Mouse (Mus musculus) neural tube, embryonic 15.5 days (tissue): Measurements from ENCODE around the gene Sestd1. TPM values are rescaled to one million over a fixed set of nuclear protein-coding genes. Genes with fewer than 3 reads are reported as not detected.
A peak's percentile ranks its signal among the peaks of the same experiment; 100 is the strongest.

ENCODE experiments used
- ATAC-seq: fragments of 200-750 bp; cut with Nextera tagmentation; 2 replicates; pipeline ENCODE4 v1.8.0; 2017; ENCODE audit warnings: mild to moderate bottlenecking, moderate TSS enrichment, moderate library complexity; ENCODE audit not compliant: low FRiP score
- H3K27ac ChIP-seq: fragments of 300-500 bp; sonication (generic); replicated peaks from 2 replicates; pipeline ENCODE4 v1.5.1; 2015; ENCODE audit warnings: mild to moderate bottlenecking, inconsistent platforms
- H3K27me3 ChIP-seq: fragments of 300-500 bp; sonication (generic); replicated peaks from 2 replicates; pipeline ENCODE4 v1.6.1; 2015; ENCODE audit warnings: inconsistent platforms
- H3K36me3 ChIP-seq: fragments of 300-500 bp; sonication (generic); 2 replicates; pipeline ENCODE4 v1.6.1; 2015; ENCODE audit warnings: inconsistent platforms
- H3K4me1 ChIP-seq: fragments of 300-500 bp; sonication (generic); 2 replicates; pipeline ENCODE4 v1.6.1; 2015; ENCODE audit warnings: inconsistent platforms
- H3K4me2 ChIP-seq: fragments of 300-500 bp; sonication (generic); 2 replicates; pipeline ENCODE4 v1.6.1; 2015; ENCODE audit warnings: inconsistent platforms, mild to moderate bottlenecking, moderate library complexity
- H3K4me3 ChIP-seq: fragments of 300-500 bp; sonication (generic); replicated peaks from 2 replicates; pipeline ENCODE4 v1.5.1; 2015; ENCODE audit warnings: mild to moderate bottlenecking, inconsistent platforms
- H3K9ac ChIP-seq: fragments of 300-500 bp; sonication (generic); replicated peaks from 2 replicates; pipeline ENCODE4 v1.6.1; 2015; ENCODE audit warnings: mild to moderate bottlenecking, inconsistent platforms
- H3K9me3 ChIP-seq: fragments of 300-500 bp; sonication (generic); replicated peaks from 2 replicates; pipeline ENCODE4 v1.6.1; 2016; ENCODE audit warnings: inconsistent platforms
- WGBS: fragments of 180-500 bp; shearing (Covaris S2); methylation state at CpG from one replicate; pipeline ENCODE4 v1.1.7; 2015; ENCODE audit warnings: mixed read lengths; 5-methylcytosine and 5-hydroxymethylcytosine counted together
- polyA plus RNA-seq: library from polyadenylated mRNA; unstranded; fragments of >200 nt; fragmentation: Nextera tagmentation; extraction: Ambion mirVana; gene quantifications from 2 replicates; pipeline ENCODE4 v1.2.1, GENCODE M21; 2015

Gene Sestd1
- polyA plus RNA-seq = 22.6 and 26.3 TPM in 2 replicates

- Histone ChIP-seq H3K4me1 (peaks cover 11% of the 10 kb centered on the region; the same call in 1 of the 2 replicates), H3K27me3 (no peaks in the 10 kb centered on the region), H3K9ac (peak within 1 kb of the TSS; percentile 99), H3K4me2 (peak within 1 kb of the TSS; percentile 65), H3K27ac (peak within 1 kb of the TSS; percentile 86), H3K36me3 (no peaks in the 10 kb centered on the region), H3K4me3 (peak within 1 kb of the TSS; percentile 96), H3K9me3 (no peaks in the 10 kb centered on the region)
- peak; percentile 91 for ATAC-seq
- 7% methylated on average over 26 of the region's 73 CpGs for WGBS
Measured at GRCm38 (mm10) chr2:77280512-77281409, at the start of gene Sestd1. TSS of gene Sestd1 (minus strand) at chr2:77280592.

GRCm38 (mm10) chr2:77327246-77327645 lies 46.9 kb upstream of the Sestd1 start:
- H3K9me3 ChIP-seq = no peaks in the 10 kb centered on the region
- no peaks in the 10 kb centered on the region for H3K27me3 ChIP-seq
- no peak overlapping the region for H3K9ac ChIP-seq
- no peak overlapping the region for H3K4me3 ChIP-seq
- no peak overlapping the region for H3K27ac ChIP-seq
- H3K4me2 ChIP-seq = no peak overlapping the region
- 87% methylated on average over 3 of the region's 3 CpGs for WGBS
- ATAC-seq = no peak
- H3K4me1 ChIP-seq = no peaks in the 10 kb centered on the region
- H3K36me3 ChIP-seq = no peaks in the 10 kb centered on the region

GRCm38 (mm10) chr2:77323739-77324138 lies 43.3 kb upstream of the Sestd1 start:
- Histone ChIP-seq H3K9me3 (no peaks in the 10 kb centered on the region), H3K9ac (no peak overlapping the region), H3K4me3 (no peak overlapping the region), H3K4me2 (no peak overlapping the region), H3K36me3 (no peaks in the 10 kb centered on the region), H3K4me1 (no peaks in the 10 kb centered on the region), H3K27me3 (no peaks in the 10 kb centered on the region), H3K27ac (no peak overlapping the region; the same call in 1 of the 2 replicates)
- WGBS = 53% methylated on average over 6 of the region's 6 CpGs
- no peak for ATAC-seq

GRCm38 (mm10) chr2:77323156-77323555 lies 42.8 kb upstream of the Sestd1 start:
- Histone ChIP-seq H3K27ac (no peak overlapping the region), H3K9me3 (no peaks in the 10 kb centered on the region), H3K9ac (no peak overlapping the region), H3K4me3 (no peak overlapping the region), H3K36me3 (no peaks in the 10 kb centered on the region), H3K4me1 (no peaks in the 10 kb centered on the region), H3K27me3 (no peaks in the 10 kb centered on the region), H3K4me2 (no peak overlapping the region)
- no peak for ATAC-seq
- WGBS = 52% methylated on average over 9 of the region's 9 CpGs

- Histone ChIP-seq H3K9me3 (no peaks in the 10 kb centered on the region), H3K36me3 (no peaks in the 10 kb centered on the region), H3K27ac (no peak overlapping the region), H3K4me1 (no peaks in the 10 kb centered on the region), H3K4me2 (no peak overlapping the region), H3K9ac (no peak overlapping the region), H3K4me3 (no peak overlapping the region), H3K27me3 (no peaks in the 10 kb centered on the region)
- no peak for ATAC-seq
- 95% methylated on average over 5 of the region's 5 CpGs for WGBS
Measured at GRCm38 (mm10) chr2:77319196-77319595, 38.8 kb upstream of the Sestd1 start.

- no peak for ATAC-seq
- no peaks in the 10 kb centered on the region for H3K36me3 ChIP-seq
- 44% methylated on average over 7 of the region's 7 CpGs for WGBS
- no peak overlapping the region for H3K9ac ChIP-seq
- no peaks in the 10 kb centered on the region for H3K9me3 ChIP-seq
- H3K4me3 ChIP-seq = no peak overlapping the region
- no peak overlapping the region for H3K4me2 ChIP-seq
- no peaks in the 10 kb centered on the region for H3K4me1 ChIP-seq
- H3K27ac ChIP-seq = no peak overlapping the region
- H3K27me3 ChIP-seq = no peaks in the 10 kb centered on the region
Measured at GRCm38 (mm10) chr2:77316961-77317360, 36.6 kb upstream of the Sestd1 start.

- Histone ChIP-seq H3K4me2 (no peak overlapping the region), H3K9me3 (no peaks in the 10 kb centered on the region), H3K36me3 (no peaks in the 10 kb centered on the region), H3K9ac (no peak overlapping the region), H3K27me3 (no peaks in the 10 kb centered on the region), H3K27ac (no peak overlapping the region), H3K4me1 (no peaks in the 10 kb centered on the region), H3K4me3 (no peak overlapping the region)
- WGBS = 90% methylated on average over 10 of the region's 10 CpGs
- no peak for ATAC-seq
Measured at GRCm38 (mm10) chr2:77313846-77314245, 33.5 kb upstream of the Sestd1 start.

GRCm38 (mm10) chr2:77312616-77313015 lies 32.2 kb upstream of the Sestd1 start:
- no peak overlapping the region for H3K9ac ChIP-seq
- H3K9me3 ChIP-seq = no peaks in the 10 kb centered on the region
- 74% methylated on average over 9 of the region's 9 CpGs for WGBS
- H3K27ac ChIP-seq = no peak overlapping the region
- no peak overlapping the region for H3K4me2 ChIP-seq
- no peaks in the 10 kb centered on the region for H3K4me1 ChIP-seq
- no peaks in the 10 kb centered on the region for H3K36me3 ChIP-seq
- H3K27me3 ChIP-seq = no peaks in the 10 kb centered on the region
- ATAC-seq = no peak
- H3K4me3 ChIP-seq = no peak overlapping the region

- Histone ChIP-seq H3K36me3 (no peaks in the 10 kb centered on the region), H3K9me3 (no peaks in the 10 kb centered on the region), H3K27ac (no peak overlapping the region), H3K9ac (no peak overlapping the region), H3K4me2 (no peak overlapping the region), H3K4me1 (no peaks in the 10 kb centered on the region), H3K4me3 (no peak overlapping the region), H3K27me3 (no peaks in the 10 kb centered on the region)
- 56% methylated on average over 7 of the region's 7 CpGs for WGBS
- ATAC-seq = no peak
Measured at GRCm38 (mm10) chr2:77309313-77309712, 28.9 kb upstream of the Sestd1 start.

GRCm38 (mm10) chr2:77304494-77304893 lies 24.1 kb upstream of the Sestd1 start:
- Histone ChIP-seq H3K4me3 (no peak overlapping the region), H3K4me2 (no peak overlapping the region), H3K9ac (no peak overlapping the region), H3K36me3 (no peaks in the 10 kb centered on the region), H3K27ac (no peak overlapping the region), H3K9me3 (no peaks in the 10 kb centered on the region), H3K27me3 (no peaks in the 10 kb centered on the region), H3K4me1 (no peaks in the 10 kb centered on the region)
- 82% methylated on average over 3 of the region's 3 CpGs for WGBS
- no peak for ATAC-seq

GRCm38 (mm10) chr2:77303716-77304115 lies 23.3 kb upstream of the Sestd1 start:
- H3K27ac ChIP-seq = no peak overlapping the region
- ATAC-seq = no peak

GRCm38 (mm10) chr2:77302655-77303348 lies 22.4 kb upstream of the Sestd1 start:
- no peak overlapping the region for H3K9ac ChIP-seq
- H3K4me3 ChIP-seq = no peak overlapping the region
- no peak overlapping the region for H3K27ac ChIP-seq
- H3K4me1 ChIP-seq = no peaks in the 10 kb centered on the region
- H3K27me3 ChIP-seq = no peaks in the 10 kb centered on the region
- WGBS = 80% methylated on average over 6 of the region's 6 CpGs
- H3K4me2 ChIP-seq = no peak overlapping the region
- no peaks in the 10 kb centered on the region for H3K36me3 ChIP-seq
- no peak for ATAC-seq
- H3K9me3 ChIP-seq = no peaks in the 10 kb centered on the region

More at GRCm38 (mm10) chr2:77303716-77304115, 23.3 kb upstream of the Sestd1 start:
- Histone ChIP-seq H3K4me1 (no peaks in the 10 kb centered on the region), H3K9me3 (no peaks in the 10 kb centered on the region), H3K9ac (no peak overlapping the region), H3K4me2 (no peak overlapping the region), H3K4me3 (no peak overlapping the region), H3K27me3 (no peaks in the 10 kb centered on the region), H3K36me3 (no peaks in the 10 kb centered on the region)
- WGBS = 86% methylated on average over 3 of the region's 3 CpGs
